Mouse (Mus musculus): ENCODE measurements at regions not wholly inside any gene's neighbourhood (a gene's known extent, or its start where the extent isn't known, plus 50 kb on each side); places are given as distances from the start of the nearest gene placed in this dataset.

GRCm38 (mm10) chr15:36889072-36889471 lies 118.5 kb downstream of the Zfp706 start:
- DNase-seq (ENCODE audit: low spot score in 2 of 2) = no peak

- DNase-seq (ENCODE audit: low spot score in 2 of 2) = no peak
Measured at GRCm38 (mm10) chr15:36888351-36889069, 119.1 kb downstream of the Zfp706 start.

GRCm38 (mm10) chr15:36884671-36885365 lies 122.8 kb downstream of the Zfp706 start:
- no peak for DNase-seq (ENCODE audit: low spot score in 2 of 2)

- no peak for DNase-seq (ENCODE audit: low spot score in 2 of 2)
Measured at GRCm38 (mm10) chr15:36884074-36884473, 123.5 kb downstream of the Zfp706 start.

GRCm38 (mm10) chr15:36883156-36883555 lies 124.4 kb downstream of the Zfp706 start:
- DNase-seq (ENCODE audit: low spot score in 2 of 2) = no peak

GRCm38 (mm10) chr15:36881576-36881975 lies 126.0 kb downstream of the Zfp706 start:
- no peak for DNase-seq (ENCODE audit: low spot score in 2 of 2)

GRCm38 (mm10) chr15:36880602-36881001 lies 127.0 kb downstream of the Zfp706 start:
- DNase-seq (ENCODE audit: low spot score in 2 of 2) = no peak

GRCm38 (mm10) chr15:36879587-36879986 lies 128.0 kb downstream of the Zfp706 start:
- DNase-seq (ENCODE audit: low spot score in 2 of 2) = no peak

GRCm38 (mm10) chr15:36878960-36879359 lies 128.6 kb downstream of the Zfp706 start:
- DNase-seq (ENCODE audit: low spot score in 2 of 2) = no peak

GRCm38 (mm10) chr15:36878276-36878675 lies 129.3 kb downstream of the Zfp706 start:
- no peak for DNase-seq (ENCODE audit: low spot score in 2 of 2)

GRCm38 (mm10) chr15:36877501-36877900 lies 130.1 kb downstream of the Zfp706 start:
- DNase-seq (ENCODE audit: low spot score in 2 of 2) = no peak

GRCm38 (mm10) chr15:36875980-36876778 lies 131.4 kb downstream of the Zfp706 start:
- DNase-seq (ENCODE audit: low spot score in 2 of 2) = no peak

- no peak for DNase-seq (ENCODE audit: low spot score in 2 of 2)
Measured at GRCm38 (mm10) chr15:36874555-36874954, 133.0 kb downstream of the Zfp706 start.

GRCm38 (mm10) chr15:36873884-36874243 lies 133.7 kb downstream of the Zfp706 start:
- no peak for DNase-seq (ENCODE audit: low spot score in 2 of 2)

GRCm38 (mm10) chr15:36873058-36873883 lies 134.3 kb downstream of the Zfp706 start:
- DNase-seq (ENCODE audit: low spot score in 2 of 2) = no peak

- no peak for DNase-seq (ENCODE audit: low spot score in 2 of 2)
Measured at GRCm38 (mm10) chr15:36872566-36872965, 135.0 kb downstream of the Zfp706 start.

- no peak for DNase-seq (ENCODE audit: low spot score in 2 of 2)
Measured at GRCm38 (mm10) chr15:36870717-36871116, 136.9 kb downstream of the Zfp706 start.

GRCm38 (mm10) chr15:36870094-36870493 lies 137.5 kb downstream of the Zfp706 start:
- no peak for DNase-seq (ENCODE audit: low spot score in 2 of 2)

GRCm38 (mm10) chr15:36866088-36866487 lies 141.5 kb downstream of the Zfp706 start:
- DNase-seq (ENCODE audit: low spot score in 2 of 2) = no peak

- DNase-seq (ENCODE audit: low spot score in 2 of 2) = no peak
Measured at GRCm38 (mm10) chr15:36865332-36865731, 142.2 kb downstream of the Zfp706 start.

GRCm38 (mm10) chr15:36864046-36864445 lies 143.5 kb downstream of the Zfp706 start:
- DNase-seq (ENCODE audit: low spot score in 2 of 2) = no peak

GRCm38 (mm10) chr15:36858711-36859110 lies 148.9 kb downstream of the Zfp706 start:
- DNase-seq (ENCODE audit: low spot score in 2 of 2) = no peak

Data from spleen, postnatal 14 days (tissue).